Mouse (Mus musculus): ENCODE measurements at regions not wholly inside any gene's neighbourhood (a gene's known extent, or its start where the extent isn't known, plus 50 kb on each side); places are given as distances from the start of the nearest gene placed in this dataset.

DNA sequence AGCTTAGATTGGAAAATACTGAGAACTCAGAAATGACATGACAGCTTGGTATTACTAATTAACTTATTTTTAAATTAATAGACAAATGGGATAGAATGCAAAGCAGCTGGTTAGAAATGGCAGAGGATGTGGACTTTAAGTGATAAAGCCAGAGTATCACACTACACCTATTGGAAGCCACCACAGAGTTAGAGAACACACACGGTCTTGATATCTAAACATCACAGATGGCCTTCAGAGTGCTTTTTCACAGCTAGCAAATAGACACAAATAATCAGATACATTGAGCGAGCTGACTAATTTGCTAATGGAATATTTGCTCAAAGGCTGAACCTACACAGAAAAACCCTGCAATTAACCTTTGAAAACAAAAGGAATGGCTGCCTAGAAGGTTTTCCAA is 272.9 kb downstream of the Hdgfl1 start:
- TF ChIP-seq GATA1 (IDR thresholded peaks at IDR 0.05; ENCODE audit: borderline replicate concordance, low read length) (no peak), FLI1 (IDR thresholded peaks at IDR 0.05; ENCODE audit: low read length) (no peak)

All from megakaryocyte, embryonic 14.5 days (primary cell).